Mouse (Mus musculus) stomach, postnatal 0 days (tissue): ENCODE data around the gene Gnmt.

Experiments used
- CTCF ChIP-seq: IDR thresholded peaks from 2 replicates; pipeline ENCODE4 v1.5.1; 2016; ENCODE audit warnings: antibody characterized with exemption, low read depth, mild to moderate bottlenecking, moderate library complexity
- EP300 ChIP-seq: optimal IDR thresholded peaks from 2 replicates; pipeline ENCODE3; 2016; ENCODE audit warnings: antibody characterized with exemption

DNA sequence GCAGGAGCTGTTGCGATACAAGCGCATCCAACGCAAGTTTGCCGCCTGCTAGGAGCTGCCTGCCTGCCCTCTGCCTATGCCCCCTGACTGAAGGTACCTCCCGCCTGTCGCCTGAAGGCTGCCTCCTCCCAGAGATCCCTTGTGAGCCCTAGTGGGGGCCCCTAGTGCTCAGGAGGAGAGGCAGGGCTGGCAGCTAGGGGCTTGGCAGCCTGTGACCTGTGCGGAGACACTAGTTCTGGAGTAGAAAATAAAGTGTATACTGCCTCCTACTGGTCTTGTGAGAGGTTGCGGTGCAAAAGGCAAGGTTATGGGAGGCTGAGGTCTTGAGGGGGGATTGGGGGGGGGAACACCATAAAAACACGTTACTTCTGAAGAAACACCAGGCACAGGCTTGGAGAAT lies 3.7 kb downstream of the Gnmt start:
- TF ChIP-seq CTCF (peak; percentile 76), EP300 (no peak)
